Mouse (Mus musculus) cerebellum, adult 2 months (tissue): ENCODE results near the gene Tln1.

Experiments used
- CTCF ChIP-seq: fragments of 200-500 bp; IDR thresholded peaks from 2 replicates; pipeline ENCODE4 v1.5.1; 2011; ENCODE audit warnings: low read depth, mild to moderate bottlenecking, control low read depth, low read length, moderate library complexity, borderline replicate concordance; ENCODE audit not compliant: insufficient read depth
- POLR2A ChIP-seq: fragments of 200-500 bp; IDR thresholded peaks from 2 replicates; pipeline ENCODE4 v1.6.1; 2011; ENCODE audit warnings: low read length, control low read depth, borderline replicate concordance; ENCODE audit not compliant: insufficient read depth

DNA sequence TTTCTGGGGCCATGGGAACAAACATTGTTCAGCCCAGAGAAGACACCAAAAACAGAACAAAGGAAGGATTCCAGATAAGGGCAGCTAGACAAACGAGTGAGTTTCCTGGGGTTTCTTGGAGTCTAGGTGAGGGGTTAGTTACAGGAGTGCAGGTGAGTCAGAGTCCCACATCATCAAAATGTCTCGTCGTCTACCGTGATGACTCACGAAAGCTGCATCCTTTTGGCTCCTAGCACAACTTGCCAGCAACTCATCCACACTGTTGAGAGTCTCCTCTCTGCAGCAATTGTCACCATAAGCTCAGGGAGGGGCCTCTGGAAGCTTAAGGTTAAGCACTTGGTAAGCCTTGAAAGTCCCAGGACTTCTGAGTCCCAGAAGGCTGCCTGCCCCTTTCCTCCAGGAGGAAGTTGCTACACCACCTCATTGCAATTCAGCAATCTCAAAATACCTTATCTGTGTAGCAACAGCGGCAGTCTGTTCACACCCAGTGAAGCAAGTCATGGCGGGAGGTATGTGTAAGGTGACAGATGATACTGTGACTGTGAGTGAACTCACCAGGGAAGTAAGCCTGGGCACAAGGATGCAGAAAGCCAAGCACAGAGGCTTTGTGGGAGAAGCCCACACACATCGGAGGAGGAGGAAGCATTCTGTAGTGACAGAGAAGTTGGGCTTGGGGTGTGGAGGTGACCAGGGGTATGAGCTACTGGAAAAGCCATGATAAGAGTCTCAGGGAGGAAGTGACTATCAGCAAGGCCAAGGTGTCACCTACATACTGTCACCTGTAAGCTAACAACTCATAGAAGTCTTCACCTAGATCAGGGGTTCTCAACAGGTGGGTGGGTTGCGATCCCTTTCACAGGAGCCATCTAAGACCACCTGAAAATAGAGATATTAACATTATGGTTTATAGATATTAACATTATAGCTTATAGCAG, 42.5 kb upstream of the Tln1 start:
- TF ChIP-seq CTCF (no peak), POLR2A (no peak)
